Mouse (Mus musculus) lung, embryonic 14.5 days (tissue): Measurements from ENCODE around the gene Vps26b. TPM values are rescaled to one million over a fixed set of nuclear protein-coding genes. Genes with fewer than 3 reads are reported as not detected.
A peak's percentile ranks its signal among the peaks of the same experiment; 100 is the strongest.

Experiments used
- ATAC-seq: fragments of 200-750 bp; cut with Nextera tagmentation; 2 replicates; pipeline ENCODE4 v1.8.0; 2017; ENCODE audit warnings: mild to moderate bottlenecking, moderate TSS enrichment, moderate library complexity; ENCODE audit not compliant: insufficient read depth
- DNase-seq: peaks from one replicate; pipeline ENCODE4 v3.0.0-alpha.2; 2015
- H3K27ac ChIP-seq: fragments of 300-500 bp; sonication (generic); 2 replicates; pipeline ENCODE4 v1.5.1; 2014; ENCODE audit warnings: low read depth, mild to moderate bottlenecking, moderate library complexity
- H3K27me3 ChIP-seq: fragments of 300-500 bp; sonication (generic); 2 replicates; pipeline ENCODE4 v1.6.1; 2014; ENCODE audit warnings: low read length, control low read depth; ENCODE audit not compliant: insufficient read depth
- H3K36me3 ChIP-seq: fragments of 300-500 bp; sonication (generic); 2 replicates; pipeline ENCODE4 v1.6.1; 2014; ENCODE audit warnings: control low read depth; ENCODE audit not compliant: insufficient read depth
- H3K4me1 ChIP-seq: fragments of 300-500 bp; sonication (generic); 2 replicates; pipeline ENCODE4 v1.6.1; 2014; ENCODE audit warnings: antibody characterized with exemption, control low read depth; ENCODE audit not compliant: insufficient read depth
- H3K4me2 ChIP-seq: fragments of 300-500 bp; sonication (generic); 2 replicates; pipeline ENCODE4 v1.6.1; 2014; ENCODE audit warnings: mild to moderate bottlenecking
- H3K4me3 ChIP-seq: fragments of 300-500 bp; sonication (generic); 2 replicates; pipeline ENCODE4 v1.5.1; 2014; ENCODE audit warnings: low read depth, low read length
- H3K9ac ChIP-seq: fragments of 300-500 bp; sonication (generic); 2 replicates; pipeline ENCODE4 v1.6.1; 2014
- H3K9me3 ChIP-seq: fragments of 300-500 bp; sonication (generic); 2 replicates; pipeline ENCODE4 v1.6.1; 2016; ENCODE audit warnings: low read depth, low read length, control low read depth
- CTCF ChIP-seq: IDR thresholded peaks from 2 replicates; pipeline ENCODE4 v1.5.1; 2016; ENCODE audit warnings: antibody characterized with exemption, low read depth
- WGBS: fragments of 180-500 bp; shearing (Covaris S2); extraction: QIAGEN DNeasy Blood & Tissue Kit; methylation state at CpG from one replicate; pipeline ENCODE4 v1.1.7; 2014; 5-methylcytosine and 5-hydroxymethylcytosine counted together
- polyA plus RNA-seq: library from polyadenylated mRNA; unstranded; fragments of >200 nt; fragmentation: Nextera tagmentation; extraction: Ambion mirVana; gene quantifications from 2 replicates; pipeline ENCODE4 v1.2.1, GENCODE M21; 2014

Vps26b gene
- polyA plus RNA-seq, 1 experiment from 2014 or later, result 38.8 TPM

- H3K4me3 ChIP-seq, result no peak overlapping the region
- H3K4me1 ChIP-seq, result no peaks in the 10 kb centered on the region
- no peak for TF ChIP-seq CTCF
- H3K9me3 ChIP-seq, result no peaks in the 10 kb centered on the region
- no peak for ATAC-seq
- H3K27ac ChIP-seq, result no peak overlapping the region
- no peak for DNase-seq
- H3K9ac ChIP-seq, result no peak overlapping the region
- peaks cover 26% of the 10 kb centered on the region for H3K36me3 ChIP-seq
- no peaks in the 10 kb centered on the region for H3K27me3 ChIP-seq
- 77% methylated on average over 3 of the region's 3 CpGs for WGBS
- no peak overlapping the region for H3K4me2 ChIP-seq
Observed at GRCm38 (mm10) chr9:26993900-26994299, 36.0 kb downstream of the Vps26b start.

- no peak overlapping the region for H3K27ac ChIP-seq
- TF ChIP-seq CTCF, result no peak
- no peak overlapping the region for H3K4me2 ChIP-seq
- H3K9ac ChIP-seq, result no peak overlapping the region
- ATAC-seq (no peak; the same call in 1 of the 2 replicates), DNase-seq (peak; percentile 64)
- H3K4me1 ChIP-seq, result no peaks in the 10 kb centered on the region
- no peaks in the 10 kb centered on the region for H3K27me3 ChIP-seq
- 82% methylated on average over 10 of the region's 10 CpGs for WGBS
- peaks cover 30% of the 10 kb centered on the region for H3K36me3 ChIP-seq
- no peaks in the 10 kb centered on the region for H3K9me3 ChIP-seq
- no peak overlapping the region for H3K4me3 ChIP-seq
Observed at GRCm38 (mm10) chr9:26993118-26993517, 36.7 kb downstream of the Vps26b start.

- DNase-seq, result no peak
- no peak for TF ChIP-seq CTCF
Observed at GRCm38 (mm10) chr9:26990181-26990580, 39.7 kb downstream of the Vps26b start.

GRCm38 (mm10) chr9:26985668-26986277, 44.1 kb downstream of the Vps26b start:
- WGBS, result 74% methylated on average over 6 of the region's 6 CpGs
- DNase-seq (no peak), ATAC-seq (no peak)
- Histone ChIP-seq H3K4me2 (no peak overlapping the region), H3K27me3 (no peaks in the 10 kb centered on the region), H3K4me3 (no peak overlapping the region), H3K9ac (no peak overlapping the region), H3K9me3 (no peaks in the 10 kb centered on the region), H3K36me3 (peaks cover 46% of the 10 kb centered on the region), H3K27ac (no peak overlapping the region), H3K4me1 (no peaks in the 10 kb centered on the region)
- no peak for TF ChIP-seq CTCF

More at GRCm38 (mm10) chr9:26990181-26990580, 39.7 kb downstream of the Vps26b start:
- Histone ChIP-seq H3K4me2 (no peak overlapping the region), H3K27ac (no peak overlapping the region), H3K4me3 (no peak overlapping the region), H3K27me3 (no peaks in the 10 kb centered on the region), H3K9ac (no peak overlapping the region), H3K4me1 (no peaks in the 10 kb centered on the region), H3K9me3 (no peaks in the 10 kb centered on the region), H3K36me3 (peaks cover 38% of the 10 kb centered on the region)
- 87% methylated on average over 4 of the region's 4 CpGs for WGBS
- ATAC-seq, result no peak

- ATAC-seq, result no peak
Observed at GRCm38 (mm10) chr9:26985090-26985613, 44.7 kb downstream of the Vps26b start.

GRCm38 (mm10) chr9:26978776-26979175, 51.1 kb downstream of the Vps26b start:
- no peaks in the 10 kb centered on the region for H3K27me3 ChIP-seq
- no peak overlapping the region for H3K9ac ChIP-seq
- H3K36me3 ChIP-seq, result peaks cover 63% of the 10 kb centered on the region
- H3K9me3 ChIP-seq, result no peaks in the 10 kb centered on the region
- ATAC-seq (no peak), DNase-seq (no peak)
- H3K4me1 ChIP-seq, result no peaks in the 10 kb centered on the region
- H3K4me3 ChIP-seq, result no peak overlapping the region
- H3K4me2 ChIP-seq, result no peak overlapping the region
- H3K27ac ChIP-seq, result no peak overlapping the region
- WGBS, result 88% methylated on average over 3 of the region's 3 CpGs
- TF ChIP-seq CTCF, result no peak

More at GRCm38 (mm10) chr9:26985090-26985613, 44.7 kb downstream of the Vps26b start:
- Histone ChIP-seq H3K27ac (no peak overlapping the region), H3K4me3 (no peak overlapping the region), H3K4me2 (no peak overlapping the region), H3K9me3 (no peaks in the 10 kb centered on the region), H3K27me3 (no peaks in the 10 kb centered on the region), H3K4me1 (no peaks in the 10 kb centered on the region), H3K9ac (no peak overlapping the region), H3K36me3 (peaks cover 47% of the 10 kb centered on the region)
- TF ChIP-seq CTCF, result no peak
- 90% methylated on average over 2 of the region's 2 CpGs for WGBS
- DNase-seq, result no peak

GRCm38 (mm10) chr9:26977754-26978153, 52.1 kb downstream of the Vps26b start:
- no peak for TF ChIP-seq CTCF
- no peak overlapping the region for H3K9ac ChIP-seq
- H3K27ac ChIP-seq, result no peak overlapping the region
- no peak overlapping the region for H3K4me3 ChIP-seq
- no peak for DNase-seq
- no peak overlapping the region for H3K4me2 ChIP-seq
- 84% methylated on average over 9 of the region's 9 CpGs for WGBS
- H3K36me3 ChIP-seq, result peaks cover 63% of the 10 kb centered on the region
- no peaks in the 10 kb centered on the region for H3K27me3 ChIP-seq
- H3K4me1 ChIP-seq, result no peaks in the 10 kb centered on the region
- no peaks in the 10 kb centered on the region for H3K9me3 ChIP-seq
- ATAC-seq, result no peak

Other genes starting within 250 kb of the Vps26b start
- gene Glb1l2, start 223.6 kb downstream of the Vps26b start, polyA plus RNA-seq, result 8.0 and 10.9 TPM in 2 replicates
- gene Glb1l3, start 169.2 kb downstream of the Vps26b start, polyA plus RNA-seq, result 0.19 and 0.34 TPM in 2 replicates
- gene Gm1110, start 107.0 kb downstream of the Vps26b start, polyA plus RNA-seq, result not detected in 2 replicates
- gene Acad8, start 30.5 kb downstream of the Vps26b start, polyA plus RNA-seq, result 39.5 and 47.7 TPM in 2 replicates
- 149 and 162 TPM in 2 replicates for gene Thyn1, start 30.4 kb downstream of the Vps26b start, polyA plus RNA-seq
- 44.1 and 45.2 TPM in 2 replicates for gene Ncapd3, start 110 bp upstream of the Vps26b start, polyA plus RNA-seq
- 68.9 and 70.4 TPM in 2 replicates for gene Jam3, start 125.4 kb upstream of the Vps26b start, polyA plus RNA-seq